Mouse (Mus musculus): Measurements from ENCODE around the gene Fyb.

DNA sequence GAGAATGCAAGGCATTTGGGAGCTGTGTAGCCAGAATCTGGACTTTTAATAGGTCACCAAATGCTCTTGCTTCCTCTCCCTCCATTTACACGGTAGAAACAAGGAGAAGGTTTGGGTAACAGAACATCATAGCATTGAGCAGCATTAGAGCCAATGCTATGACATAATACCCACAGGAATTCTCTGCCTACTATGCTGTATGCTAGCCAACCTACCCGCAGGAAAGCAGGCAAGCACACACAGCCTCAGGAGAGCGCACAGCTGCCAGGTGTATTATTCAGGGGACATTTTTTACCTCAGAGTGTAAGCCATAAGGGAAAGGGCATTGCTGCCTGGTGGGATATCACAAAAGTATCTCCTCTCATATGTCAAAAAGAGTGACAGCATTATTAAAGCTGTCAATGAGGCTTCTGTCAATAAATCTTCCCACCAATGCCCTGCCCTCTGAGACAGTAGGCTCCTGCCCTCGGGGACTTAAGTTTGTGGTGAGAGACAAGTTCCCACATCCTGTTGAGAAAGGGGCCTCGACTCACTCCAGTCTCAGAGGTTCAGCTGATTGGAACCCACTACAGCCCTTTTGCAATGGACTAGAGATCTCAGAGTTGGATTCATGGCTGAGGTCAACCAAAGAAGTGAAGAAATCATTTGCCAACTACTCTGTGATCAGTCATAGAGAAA, 51.8 kb downstream of the Fyb start:
- no peak for TF ChIP-seq CTCF (IDR thresholded peaks at IDR 0.05; ENCODE audit: extremely low read depth, insufficient read length, insufficient replicate concordance, low read depth, low read length)
- TF ChIP-seq POLR2A (IDR thresholded peaks at IDR 0.05; ENCODE audit: low read depth, low read length): no peak

All from small intestine, adult 2 months (tissue).